Mouse (Mus musculus) layer of hippocampus, adult 18-20 months (tissue): Measurements from ENCODE around the gene Slc9a3r2. TPM values are rescaled to one million over a fixed set of nuclear protein-coding genes. Genes with fewer than 3 reads are reported as not detected.
A peak's percentile ranks its signal among the peaks of the same experiment; 100 is the strongest.

Experiments used
- DNase-seq, 2 experiments: peaks; one replicate each; pipeline ENCODE4 v3.0.0; 2022; ENCODE audit warnings: low spot score in 2 of 2
- long read RNA-seq: library from polyadenylated mRNA; stranded (forward); transcript quantifications from one replicate; pipeline ENCODE4 v2.0.0, GENCODE M21; 2021
- total RNA-seq, 2 experiments: library from RNA; stranded (reverse); gene quantifications; 2 replicates each; pipeline ENCODE4 v1.2.3; 2021

The Slc9a3r2 gene
- 10 to 100 TPM; 39.7 to 41.0 TPM for total RNA-seq
- long read RNA-seq, transcript Slc9a3r2-201 (7 exons, 2,136 nt) = major isoform, 57 of 82 reads
- long read RNA-seq, partial matches to known transcripts = 1 of 82 reads
- long read RNA-seq, other reads (novel, unspliced or antisense) = 16 of 82 reads

DNA sequence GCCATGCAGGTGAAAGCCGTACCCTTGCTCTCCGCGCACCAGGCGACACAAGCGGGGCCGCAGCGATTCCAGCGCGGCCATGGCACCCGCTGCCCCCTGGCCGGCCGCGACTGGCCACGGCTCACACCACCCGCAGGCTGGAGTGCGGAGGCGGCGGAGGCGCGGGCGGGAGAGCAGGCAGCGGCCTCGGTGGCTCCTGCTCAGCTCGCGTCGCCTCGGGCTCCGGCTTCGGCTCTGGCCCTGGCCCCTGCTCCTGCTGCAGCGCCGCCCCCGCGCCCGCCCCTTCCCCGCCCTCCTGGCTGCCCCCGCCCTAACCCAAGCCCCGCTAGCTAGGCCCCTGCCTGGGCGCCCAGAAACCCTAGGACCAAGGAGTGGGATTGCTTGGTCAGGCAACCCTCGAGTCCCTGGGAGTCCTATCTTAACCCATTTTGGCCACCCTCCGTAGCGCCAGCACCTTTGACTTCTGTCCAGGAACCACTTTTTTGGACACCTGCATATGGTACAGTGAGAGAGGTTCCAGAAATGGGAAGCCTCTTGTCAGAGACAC is at the start of gene Slc9a3r2:
TSS of gene Slc9a3r2 (minus strand) at position 258 of the 547 bp plus-strand sequence.
- DNase-seq = peak in 1 of 2 experiments; percentile 36

DNA sequence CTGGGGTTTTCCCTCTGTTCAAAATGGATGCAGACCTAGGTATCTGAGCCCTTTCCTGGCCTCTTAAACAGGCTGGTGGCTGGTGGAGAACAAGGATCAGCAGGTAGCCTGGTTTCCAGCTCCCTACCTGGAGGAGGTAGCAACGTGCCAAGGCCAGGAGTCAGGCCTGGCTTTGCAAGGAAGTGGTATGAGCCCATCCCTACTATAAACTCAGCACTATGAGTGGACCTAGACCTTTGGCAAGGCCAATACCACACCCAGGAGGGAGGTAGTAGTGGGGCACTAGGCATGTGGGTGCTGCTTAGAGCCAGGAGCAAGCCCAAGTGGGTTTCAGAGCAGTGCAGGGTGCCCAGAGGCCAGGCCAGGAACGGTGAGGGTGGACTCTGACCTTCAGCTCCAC is 49.3 kb upstream of the Slc9a3r2 start:
- DNase-seq = no peak

DNA sequence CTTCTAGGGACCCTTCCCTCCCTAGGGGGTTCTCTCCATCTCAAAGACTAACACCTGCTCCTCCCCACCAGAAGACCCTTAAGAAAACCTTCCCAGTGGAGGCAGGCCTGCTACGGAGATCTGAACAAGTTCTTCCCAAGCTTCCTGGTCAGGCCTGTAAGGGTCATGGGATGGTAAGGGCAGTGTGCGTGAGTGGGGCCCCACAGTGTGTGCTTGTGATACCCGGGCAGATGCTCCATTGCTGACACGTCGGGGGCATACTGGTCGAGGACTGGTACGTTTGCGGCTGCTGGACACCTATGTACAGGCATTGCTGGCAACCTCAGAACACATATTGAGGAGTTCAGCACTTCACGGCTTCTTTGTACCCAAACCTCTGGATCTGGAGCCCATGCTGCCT is 48.6 kb upstream of the Slc9a3r2 start:
- DNase-seq = no peak

DNA sequence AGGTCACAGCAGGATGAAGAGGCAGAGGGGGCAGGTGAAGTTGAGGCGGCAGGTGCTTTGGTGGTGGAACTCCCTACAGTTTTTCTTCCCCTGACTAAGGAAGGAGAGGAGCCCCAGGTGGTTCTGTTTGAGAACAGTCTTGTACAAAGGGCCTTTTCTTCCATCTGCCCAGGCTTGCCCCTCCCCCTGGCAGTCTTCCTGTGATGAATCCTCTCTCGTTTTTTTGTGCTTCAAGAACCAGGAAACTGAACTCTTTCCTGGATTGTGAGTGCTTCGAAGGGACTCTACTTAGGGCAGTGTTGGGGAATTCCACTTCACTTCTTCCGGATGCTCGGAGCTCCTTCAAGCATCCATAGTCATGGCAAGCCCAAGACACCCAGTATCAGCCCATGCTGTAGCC is 47.9 kb upstream of the Slc9a3r2 start:
- no peak for DNase-seq

DNA sequence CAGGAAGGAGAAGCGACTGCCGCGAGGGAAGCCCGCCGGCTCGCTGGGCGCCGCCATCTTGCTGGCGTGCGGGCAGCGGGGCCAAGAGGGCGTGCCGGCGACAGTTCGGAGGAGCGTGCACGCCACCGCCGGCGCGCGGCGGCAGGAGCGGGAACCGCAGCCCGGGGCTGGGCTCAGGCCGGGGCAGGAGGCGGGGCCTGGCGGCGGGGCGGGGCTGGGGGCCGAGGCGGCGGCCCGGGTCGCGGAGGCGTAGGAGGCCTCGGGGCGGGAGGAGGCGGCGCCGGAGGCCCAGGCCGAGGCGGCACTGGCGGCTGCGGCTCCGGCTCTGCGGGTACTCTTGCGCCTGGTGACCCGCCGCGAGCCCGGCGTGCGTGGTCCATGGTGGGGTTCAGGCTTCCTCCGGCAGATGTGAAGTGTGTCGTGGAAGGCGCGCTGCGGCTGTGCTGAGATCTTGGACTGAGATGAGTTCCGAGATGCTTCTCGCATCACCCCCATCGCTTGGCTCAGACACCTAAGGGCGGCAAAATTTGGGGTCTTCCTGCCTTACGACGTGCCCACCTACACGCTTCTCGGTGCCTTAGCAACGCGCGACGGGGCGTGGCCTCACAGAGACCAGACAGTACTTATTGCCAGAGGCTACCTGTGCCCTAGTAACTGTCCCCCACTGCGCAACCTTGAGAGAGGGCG is 46.0 kb upstream of the Slc9a3r2 start, which contains the start of the genes Gfer and Noxo1:
TSS of gene Gfer (minus strand) at position 146 of the 687 bp plus-strand sequence.
TSS of gene Noxo1 (plus strand) at position 224 of the 687 bp plus-strand sequence.
- peak; percentile 76 to 81 for DNase-seq

DNA sequence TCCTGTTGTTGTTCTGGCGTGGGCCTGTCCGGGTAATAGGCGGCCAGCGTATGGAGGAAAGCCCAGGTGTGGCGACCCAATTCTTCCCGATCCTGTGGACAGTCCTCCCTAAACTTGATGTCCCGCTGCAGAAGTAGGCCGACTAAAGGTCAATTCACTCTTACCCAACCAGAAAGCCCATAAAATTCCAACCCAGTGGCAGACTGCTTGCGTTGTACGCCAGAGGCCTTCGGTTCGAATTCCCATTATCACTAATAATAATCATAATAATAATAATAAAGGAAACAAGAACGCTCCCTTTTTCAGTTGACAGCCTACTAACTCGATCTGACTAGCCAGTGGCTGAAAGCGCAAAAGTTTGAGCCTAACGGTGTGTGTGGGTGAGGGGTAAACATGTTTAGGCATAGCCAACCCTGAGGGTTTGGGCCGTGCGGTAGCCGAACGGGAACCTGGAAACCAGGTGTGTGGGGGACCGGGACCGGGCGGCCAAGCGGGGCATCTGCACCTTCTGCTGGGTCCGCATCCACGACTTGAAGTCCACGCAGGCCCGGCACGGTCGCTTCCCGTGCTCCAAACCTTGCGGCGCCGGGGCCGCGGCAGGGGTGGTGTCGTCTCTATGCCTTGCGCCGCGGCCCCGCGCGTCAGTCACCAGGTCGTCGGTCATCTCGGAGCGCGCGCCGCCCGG is 45.3 kb upstream of the Slc9a3r2 start:
- no peak for DNase-seq

DNA sequence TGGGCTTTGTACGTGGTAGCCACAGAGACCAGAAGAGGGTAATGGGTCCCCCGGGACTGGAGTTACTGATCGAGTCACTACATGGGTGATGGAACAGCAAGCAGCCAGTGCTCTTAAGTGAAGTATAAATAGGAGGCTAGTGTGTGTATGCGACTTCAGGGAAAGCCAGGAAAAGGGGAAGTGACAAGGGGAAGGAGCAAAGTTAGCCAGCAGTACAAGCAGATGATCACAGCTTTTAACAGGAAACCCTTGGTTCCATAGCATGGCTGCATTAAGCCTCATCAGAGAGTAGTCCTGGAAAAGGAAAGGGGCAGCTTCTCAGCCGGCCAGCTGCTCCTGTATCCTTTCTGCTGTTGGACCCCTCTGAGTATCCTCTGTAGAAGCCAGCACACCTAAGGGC is 42.3 kb upstream of the Slc9a3r2 start:
- no peak for DNase-seq

DNA sequence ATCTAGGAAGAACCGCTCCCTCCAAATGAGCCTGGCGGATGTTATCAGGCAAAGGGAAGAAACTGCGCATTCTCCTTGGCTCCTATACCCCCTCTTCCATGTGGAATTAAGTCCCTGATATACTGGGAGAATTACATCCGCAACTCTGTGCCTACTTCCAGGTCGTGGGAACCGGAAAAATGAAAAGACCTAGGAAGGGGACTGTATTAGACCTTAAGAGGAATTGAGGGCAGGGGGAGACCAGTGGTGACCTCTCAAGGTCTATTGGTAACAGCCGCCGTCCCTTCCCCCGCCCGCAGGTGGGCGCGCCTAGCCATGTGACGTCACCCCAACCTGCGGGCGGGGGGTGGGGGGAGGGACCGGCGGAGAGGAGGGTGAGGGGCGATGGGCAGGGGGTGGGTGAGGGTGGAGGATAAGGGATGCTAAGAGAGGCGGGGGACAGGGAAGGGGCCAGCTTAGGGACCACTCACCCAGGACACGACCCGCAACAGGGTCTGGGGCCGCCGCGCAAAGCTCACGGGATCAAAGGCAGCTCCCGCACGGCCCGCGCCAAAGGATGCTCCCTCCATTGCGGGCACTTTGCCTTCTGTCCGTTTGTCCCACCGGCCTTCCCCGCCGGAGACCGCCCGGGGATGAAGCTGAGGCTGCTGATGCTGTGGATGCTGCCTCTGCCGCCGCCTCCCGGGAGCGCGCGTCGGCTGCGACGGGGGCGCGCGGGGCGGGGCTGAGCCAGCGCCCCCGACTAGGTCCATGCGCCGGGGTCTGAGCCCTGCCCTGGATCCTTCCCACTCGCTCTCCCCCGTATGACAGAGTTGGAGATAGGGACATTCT is 39.3 kb upstream of the Slc9a3r2 start, which contains the start of gene Syngr3:
TSS of gene Syngr3 (minus strand) at position 705 of the 831 bp plus-strand sequence.
- no peak for DNase-seq

DNA sequence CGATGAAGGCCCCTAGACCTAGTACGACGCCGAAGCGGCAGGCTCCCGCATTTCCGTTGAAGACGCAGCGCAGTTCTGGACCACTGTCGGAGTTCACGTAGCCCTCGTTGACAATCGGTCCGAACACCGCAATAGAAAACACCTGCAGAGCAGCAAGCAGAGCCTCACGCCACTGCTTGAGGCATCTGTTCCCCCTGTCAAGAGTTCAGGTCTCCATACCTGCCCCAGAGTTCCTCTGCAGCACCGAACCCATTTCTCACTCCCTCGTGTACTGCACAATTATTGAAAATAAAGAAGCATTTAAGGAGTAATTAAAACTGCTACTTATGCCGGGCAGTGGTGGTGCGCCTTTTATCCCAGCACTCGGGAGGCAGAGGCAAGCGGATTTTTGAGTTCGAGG is 37.5 kb upstream of the Slc9a3r2 start:
- no peak for DNase-seq

DNA sequence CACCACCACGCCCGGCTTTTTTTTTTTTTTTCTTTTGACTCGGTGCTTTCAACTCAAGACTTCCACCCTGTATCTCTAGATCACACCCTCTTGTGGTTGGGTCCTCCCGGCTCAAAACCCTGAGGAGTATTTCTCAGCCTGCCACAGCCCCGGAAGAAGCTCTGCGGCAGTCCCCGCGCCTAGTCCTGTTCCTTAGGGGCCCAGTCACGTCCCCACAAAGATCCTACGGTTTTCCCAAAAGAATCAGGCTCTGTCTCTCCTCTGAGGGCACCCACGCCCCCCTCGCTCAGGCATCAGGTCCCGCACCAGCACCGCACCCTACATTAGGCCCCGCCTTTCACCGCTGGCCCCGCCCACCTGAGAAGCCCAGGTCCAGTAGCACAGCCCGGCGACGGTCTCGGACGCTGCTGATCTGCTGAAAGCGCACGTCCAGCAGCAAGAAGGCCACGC is 37.0 kb upstream of the Slc9a3r2 start:
- DNase-seq = no peak

DNA sequence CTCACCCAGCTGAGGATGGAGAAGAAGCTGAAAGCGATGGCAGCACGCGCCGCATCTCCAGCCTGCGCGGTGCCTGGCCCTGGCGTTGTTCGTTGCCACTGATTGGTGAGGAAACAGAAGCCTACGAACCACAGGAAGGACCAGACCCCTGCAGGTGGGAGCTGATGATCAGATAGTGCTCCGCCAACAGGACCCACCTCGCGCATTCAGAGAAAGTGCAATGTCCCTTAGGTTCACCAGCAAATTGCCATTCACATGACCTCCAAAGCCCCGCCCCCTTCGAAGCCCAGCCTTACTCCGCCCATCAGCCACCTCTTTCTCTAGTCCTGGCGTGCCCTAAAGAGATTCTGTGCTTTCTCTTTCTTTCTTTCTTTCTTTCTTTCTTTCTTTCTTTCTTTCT is 36.4 kb upstream of the Slc9a3r2 start:
- no peak for DNase-seq

DNA sequence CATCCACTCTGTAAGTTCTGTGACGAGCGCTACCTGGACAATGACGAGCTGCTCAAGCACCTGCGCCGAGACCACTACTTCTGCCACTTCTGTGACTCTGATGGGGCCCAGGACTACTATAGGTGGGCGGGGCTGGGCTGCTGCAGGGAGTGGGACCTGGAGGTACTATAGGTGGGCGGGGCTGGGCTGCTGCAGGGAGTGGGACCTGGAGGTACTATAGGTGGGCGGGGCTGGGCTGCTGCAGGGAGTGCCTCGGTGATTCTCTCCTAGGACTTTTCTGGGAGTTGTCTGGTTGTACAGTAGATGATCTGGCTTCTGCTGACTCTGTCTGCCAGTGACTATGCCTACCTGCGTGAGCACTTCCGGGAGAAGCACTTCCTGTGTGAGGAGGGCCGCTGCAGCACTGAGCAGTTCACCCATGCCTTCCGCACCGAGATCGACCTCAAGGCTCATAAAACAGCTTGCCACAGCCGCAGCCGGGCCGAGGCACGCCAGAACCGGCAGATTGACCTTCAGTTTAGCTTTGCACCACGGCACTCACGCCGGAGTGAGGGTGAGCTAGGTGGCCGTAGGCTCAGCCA is 27.5 kb upstream of the Slc9a3r2 start:
- no peak for DNase-seq

DNA sequence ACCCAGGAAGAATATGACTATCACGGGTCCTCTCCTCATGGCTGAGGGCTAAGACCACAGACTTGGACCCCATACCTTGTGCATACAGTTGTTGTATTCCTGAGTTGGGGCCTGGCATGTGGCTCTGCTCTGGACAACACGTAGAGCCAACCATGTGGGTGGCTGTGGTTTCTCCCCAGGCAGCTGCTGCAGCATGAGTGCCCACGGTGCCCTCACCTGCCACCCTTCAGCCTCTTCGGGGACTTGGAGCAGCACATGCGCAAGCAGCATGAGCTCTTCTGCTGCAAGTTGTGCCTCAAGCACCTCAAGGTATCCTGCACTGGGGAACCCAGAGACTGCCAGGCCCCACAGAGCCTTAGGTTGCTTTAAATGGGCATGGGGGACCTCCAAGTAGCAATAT is 26.8 kb upstream of the Slc9a3r2 start:
- DNase-seq = no peak

DNA sequence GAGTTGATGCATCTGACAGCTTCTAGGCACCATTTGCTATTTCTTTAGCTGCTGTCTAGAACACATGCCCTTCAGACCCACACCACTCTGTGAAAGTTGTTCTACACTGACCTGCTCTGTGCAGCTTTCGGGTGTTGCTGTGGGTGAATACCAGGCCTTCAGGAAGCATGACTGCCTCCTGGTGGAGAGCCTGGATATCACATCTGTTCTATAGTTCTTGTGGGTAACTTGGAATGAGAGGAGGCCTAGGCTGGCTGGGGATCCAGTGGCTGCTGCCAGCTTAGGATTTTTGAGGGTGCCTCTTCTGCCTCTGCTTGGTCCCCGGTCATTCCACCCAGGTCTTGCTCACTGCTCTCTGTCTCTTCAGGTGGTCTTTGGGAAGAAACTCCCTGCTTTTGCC is 26.1 kb upstream of the Slc9a3r2 start:
- DNase-seq = peak in 1 of 2 experiments; percentile 77

DNA sequence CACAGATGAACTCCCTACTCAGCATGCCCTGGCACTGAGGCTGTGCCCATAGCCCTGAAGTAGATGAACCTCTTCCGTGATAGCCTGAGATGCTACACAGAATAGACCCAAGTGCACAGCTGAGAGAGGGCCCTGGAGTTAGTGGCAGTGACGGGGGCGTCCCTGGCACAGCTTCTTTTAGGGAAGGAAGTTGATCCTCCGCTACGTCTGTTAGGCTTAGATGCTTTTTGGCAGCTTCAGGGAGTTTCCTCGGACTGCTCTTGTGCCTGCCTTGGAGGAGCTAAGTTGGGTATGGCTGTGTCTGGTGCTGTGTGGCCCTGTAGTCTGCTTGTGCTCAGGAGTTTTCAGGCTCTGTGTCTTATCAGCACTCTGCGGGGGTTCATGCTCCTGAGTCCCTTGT is 24.1 kb upstream of the Slc9a3r2 start:
- peak in 1 of 2 experiments; percentile 75 for DNase-seq

DNA sequence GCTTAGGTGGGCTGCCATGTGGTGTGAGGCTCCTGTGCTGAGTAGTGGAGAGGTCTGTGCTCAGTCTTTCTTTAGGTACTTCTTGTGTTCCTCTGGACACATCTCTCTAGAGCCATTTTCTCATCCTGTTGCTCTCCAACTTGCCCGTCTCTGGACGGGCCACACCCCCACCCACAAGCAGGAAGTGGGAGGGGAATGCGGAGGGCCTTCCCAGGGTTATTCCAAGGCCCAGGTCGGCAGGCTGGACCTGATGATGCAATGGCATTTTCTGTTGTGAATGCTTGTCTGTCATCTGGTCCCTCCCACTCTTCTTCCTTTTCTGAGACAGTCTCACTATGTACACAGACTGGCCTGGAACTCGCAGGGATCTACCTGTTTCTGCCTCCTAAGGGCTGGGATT is 22.0 kb upstream of the Slc9a3r2 start:
- DNase-seq = no peak

DNA sequence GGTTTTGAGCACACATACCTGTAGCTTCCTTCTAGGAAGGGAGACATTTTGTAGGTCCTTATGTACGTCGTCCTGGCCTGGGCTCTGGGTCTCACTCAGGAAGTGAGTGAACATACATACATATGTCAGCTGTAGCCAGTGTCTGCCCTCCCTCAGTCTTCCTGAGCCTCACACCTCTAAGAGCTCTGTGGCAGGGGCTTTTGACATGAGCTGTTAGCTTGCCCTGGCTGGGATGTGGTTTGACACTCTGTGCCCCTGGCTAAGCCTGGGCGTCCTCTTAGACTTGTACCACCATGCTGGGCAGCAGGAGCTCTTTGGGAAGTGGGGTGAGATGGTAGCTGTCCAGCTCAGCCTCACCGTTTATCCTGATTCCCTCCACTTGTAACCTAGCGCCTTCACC is 21.2 kb upstream of the Slc9a3r2 start:
- no peak for DNase-seq

DNA sequence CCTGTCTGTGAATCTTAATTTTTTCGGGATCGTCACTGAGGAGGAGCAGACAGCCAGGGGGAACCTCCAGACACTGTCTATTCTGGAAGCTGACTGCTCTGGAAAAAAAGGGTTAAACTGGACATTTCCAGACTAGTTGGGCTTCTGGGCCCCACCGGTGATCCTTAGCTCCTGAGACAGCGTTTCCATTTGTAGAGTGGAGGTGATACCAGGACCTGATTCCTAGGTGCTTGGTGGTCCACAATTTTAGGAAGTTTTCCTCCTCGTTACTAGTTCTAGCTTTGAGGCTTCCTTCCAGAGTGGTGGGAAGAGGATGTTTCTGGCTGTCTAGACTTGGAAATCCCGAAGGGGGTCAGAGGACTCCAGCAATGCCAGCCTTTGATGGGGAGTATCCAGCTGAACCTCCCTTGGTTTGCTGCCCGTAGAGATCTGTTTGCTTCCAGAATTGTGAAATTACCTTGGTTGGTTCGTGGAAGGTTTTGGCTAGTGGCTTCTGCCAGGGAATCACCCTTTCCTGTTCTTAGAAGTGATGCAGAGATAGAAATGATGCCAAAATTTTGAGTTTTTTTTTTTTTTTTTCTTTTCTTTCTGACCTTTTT is 20.2 kb upstream of the Slc9a3r2 start:
- DNase-seq = no peak

DNA sequence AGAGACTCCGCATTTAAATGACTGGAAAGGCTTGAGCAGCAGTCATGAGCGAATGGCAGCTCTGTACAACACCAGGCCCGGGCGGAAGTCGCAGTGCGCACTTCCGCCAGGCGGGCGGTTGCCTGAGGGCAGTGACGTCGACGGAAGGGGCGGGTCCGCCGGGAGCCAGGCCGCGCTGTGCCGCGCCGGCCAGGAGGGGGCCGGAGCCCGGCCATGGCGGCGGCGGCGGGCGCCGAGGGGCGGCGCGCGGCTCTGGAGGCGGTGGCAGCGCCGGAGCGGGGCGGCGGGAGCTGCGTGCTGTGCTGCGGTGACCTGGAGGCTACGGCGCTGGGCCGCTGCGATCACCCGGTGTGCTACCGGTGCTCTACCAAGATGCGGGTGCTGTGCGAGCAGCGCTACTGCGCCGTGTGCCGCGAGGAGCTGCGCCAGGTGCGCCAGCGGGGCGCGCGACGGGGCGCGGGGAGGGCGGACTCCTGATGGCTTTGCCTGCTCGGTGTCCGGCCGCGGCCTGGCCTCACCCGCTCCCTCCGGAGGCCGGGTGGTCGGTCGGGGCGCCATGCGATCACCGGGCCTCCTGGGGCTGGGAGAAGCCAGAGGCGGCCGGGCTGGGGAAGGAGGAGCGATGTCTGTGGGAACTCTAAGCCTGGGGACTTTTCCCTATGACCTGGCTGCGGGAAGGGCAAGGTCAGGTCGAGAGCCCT is 19.6 kb upstream of the Slc9a3r2 start, which contains the start of gene Zfp598:
TSS of gene Zfp598 (plus strand) at position 143 of the 701 bp plus-strand sequence.
- peak; percentile 92 to 95 for DNase-seq

DNA sequence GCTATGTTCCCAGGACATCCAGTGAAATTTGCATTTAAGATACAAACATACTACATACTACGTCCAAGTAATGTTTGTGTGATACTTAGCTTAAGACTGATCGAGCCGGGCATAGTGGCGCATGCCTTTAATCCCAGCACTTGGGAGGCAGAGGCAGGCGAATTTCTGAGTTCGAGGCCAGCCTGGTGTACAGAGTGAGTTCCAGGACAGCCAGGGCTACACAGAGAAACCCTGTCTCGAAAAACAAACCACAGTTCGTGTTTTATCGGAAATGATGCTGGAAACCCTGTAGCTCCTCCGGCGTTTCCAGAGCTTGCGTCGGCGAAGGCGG is 19.1 kb upstream of the Slc9a3r2 start:
- DNase-seq = peak in 1 of 2 experiments; percentile 44
